Mouse (Mus musculus): ENCODE results near the gene Themis.

Gene Themis

DNA sequence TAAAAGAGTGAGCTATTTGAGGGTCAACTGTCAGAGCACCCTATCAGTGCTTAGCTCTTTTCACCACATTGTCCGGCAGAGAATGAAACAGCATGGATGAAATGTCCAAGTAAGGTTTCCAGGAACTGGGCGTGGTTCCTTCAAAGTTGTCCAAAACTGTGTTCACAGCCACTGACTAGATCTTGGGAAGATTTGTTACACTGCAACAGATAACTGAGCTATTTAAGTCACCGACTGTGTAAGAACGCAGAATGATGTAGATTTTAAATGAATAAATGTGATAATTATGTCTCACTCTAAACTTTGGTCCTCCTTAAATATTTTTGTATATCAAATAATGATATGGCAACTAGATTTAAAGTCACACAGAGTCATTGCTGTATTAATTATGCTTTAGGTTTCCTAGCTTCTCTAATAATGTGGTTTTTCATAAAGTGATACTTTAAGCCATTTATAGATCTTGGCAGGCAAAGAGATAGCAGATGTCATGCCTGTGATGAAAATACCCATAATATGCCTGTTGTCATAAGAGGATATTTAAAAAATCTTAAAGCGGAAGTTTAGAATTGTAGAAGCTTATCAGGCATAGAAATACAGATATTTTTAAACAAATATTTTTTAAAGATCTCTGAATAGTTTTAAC is 143.9 kb downstream of the Themis start:
- no peak for DNase-seq

DNA sequence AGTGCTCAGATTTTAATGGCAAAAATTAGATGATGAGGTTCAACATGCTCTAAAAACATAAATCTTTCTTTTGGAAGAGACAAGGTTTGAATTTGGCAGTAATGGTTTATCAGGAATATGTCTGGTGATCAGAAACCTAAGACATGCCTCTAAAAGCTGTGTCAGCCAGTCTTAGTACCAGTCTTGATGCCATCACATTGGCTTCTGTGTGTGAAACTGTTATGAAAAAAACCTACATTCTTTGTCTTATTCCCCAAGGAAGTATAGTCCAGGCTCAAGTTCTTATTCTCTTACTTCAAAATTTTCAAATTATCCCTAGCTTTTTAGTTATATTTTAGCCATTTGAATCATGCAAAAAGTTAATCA is 144.4 kb downstream of the Themis start:
- no peak for DNase-seq

DNA sequence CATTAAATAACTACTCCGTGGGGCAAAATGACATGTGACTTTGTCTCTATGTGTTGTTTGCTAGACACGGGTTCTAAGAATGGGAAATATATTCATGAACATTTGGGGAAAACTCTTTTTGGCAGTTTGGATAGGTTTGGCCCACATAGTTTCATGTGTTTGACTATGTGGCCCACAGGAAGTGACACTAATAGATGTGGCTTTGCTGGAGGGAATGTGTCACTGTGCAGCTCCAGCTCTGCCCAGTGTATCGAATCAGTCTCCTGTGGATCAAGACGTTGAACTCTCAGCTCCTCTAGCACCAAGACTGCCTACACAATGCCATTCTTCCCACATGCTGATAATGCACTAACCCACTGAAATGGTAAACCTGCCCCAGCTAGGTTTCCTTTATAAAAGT is 148.0 kb downstream of the Themis start:
- DNase-seq = no peak

GRCm38 (mm10) chr10:28822320-28822719 is 154.2 kb downstream of the Themis start:
- no peak for DNase-seq

DNA sequence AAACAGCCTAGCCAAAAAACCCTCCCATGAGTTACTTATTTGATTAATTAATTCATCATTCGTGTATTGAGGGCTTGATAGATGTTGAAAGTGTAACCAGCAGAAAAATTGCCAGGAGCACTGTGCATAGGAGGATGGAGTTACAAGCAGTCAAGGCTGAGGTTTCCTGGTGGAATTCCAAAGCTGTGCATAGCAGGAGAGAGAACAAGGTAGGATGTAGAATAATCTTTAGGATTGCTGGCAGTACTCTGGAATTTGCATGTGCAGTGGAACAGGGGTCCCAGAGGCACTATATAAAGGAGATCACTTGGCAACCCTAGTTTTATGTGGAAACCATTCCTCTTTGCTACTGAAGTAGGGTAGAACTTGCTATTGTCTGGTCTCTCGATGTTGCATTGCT is 174.4 kb downstream of the Themis start:
- no peak for DNase-seq

DNA sequence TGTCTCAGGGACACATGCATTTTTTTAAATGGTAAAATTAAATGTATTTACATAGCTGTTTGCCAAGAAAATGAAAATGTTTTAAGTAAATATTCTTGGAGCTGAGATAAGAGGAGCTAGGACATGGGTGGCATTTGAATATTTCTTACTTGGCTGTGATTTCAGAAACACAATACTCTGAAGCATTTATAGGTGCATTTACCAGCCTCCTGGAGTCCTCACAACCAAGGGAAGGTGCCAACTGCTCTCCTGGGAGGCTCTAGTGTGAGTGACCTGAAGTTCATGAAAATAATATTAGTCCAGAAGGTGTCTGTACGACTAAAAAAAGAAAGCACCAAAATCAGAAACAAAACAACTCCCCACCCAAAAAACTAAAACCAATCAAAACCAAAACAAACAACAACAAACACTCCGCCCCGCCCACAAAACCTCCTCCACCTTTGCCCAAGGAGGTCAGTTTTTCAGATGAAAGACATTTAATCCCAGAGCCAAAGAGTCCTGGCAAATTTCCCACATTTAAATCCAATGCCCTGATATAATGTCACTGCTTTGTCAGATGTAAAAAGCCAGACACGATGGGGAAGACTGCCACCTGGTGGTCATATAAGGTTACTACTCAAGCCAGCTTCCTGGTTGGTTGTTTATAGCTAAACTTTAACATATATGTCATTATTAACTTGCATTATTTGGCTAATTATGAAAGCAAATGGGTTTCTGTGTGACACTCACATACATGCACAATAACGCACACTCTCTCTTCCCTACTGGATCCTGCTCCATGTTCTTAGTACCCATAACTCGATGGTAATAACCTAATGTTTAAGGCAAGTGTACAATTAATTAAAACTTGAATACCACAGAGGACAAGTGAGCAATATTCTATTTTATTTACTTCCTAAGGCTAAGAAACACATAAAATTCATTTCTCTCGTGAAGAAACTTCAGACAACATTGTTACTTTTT is 175.9 kb downstream of the Themis start:
- DNase-seq = peak; percentile 51

- no peak for DNase-seq
Observed at GRCm38 (mm10) chr10:28856154-28856553, 188.0 kb downstream of the Themis start.

DNA sequence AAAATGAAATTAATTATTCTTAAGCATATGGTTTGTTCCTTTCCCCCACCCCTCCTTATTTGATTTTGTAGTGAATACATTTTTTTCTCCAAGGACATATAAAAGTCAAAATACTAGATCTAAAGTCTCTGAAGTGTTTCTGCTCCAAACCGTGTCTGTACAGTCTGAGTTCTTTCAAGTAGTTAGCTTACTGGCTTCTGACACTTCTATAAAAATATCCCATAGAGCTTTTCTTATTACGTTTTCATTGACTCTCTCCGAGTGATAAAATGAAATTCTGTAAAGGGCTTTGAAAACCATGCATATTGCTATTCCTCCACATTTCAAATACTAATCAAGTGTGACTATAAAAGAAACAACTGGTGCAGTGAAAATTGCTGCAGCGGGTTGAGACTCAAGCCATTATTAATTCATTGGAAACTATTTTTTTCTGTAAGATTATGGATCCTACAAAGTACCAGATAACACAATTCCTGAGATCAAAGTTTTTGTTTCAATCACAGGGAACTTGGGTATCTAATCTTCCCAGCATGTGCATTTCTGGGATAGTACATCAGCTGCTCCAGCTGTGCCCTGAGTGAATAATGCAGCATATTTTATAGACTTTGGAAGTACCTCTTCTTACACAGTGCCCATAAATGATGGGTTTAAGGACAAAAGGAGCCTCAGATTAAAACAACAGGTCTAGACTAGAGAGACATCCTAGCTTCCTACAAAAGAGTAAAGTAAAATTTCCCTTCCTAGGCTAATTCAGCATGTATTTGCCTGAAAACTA is 202.6 kb downstream of the Themis start:
- DNase-seq = no peak

DNA sequence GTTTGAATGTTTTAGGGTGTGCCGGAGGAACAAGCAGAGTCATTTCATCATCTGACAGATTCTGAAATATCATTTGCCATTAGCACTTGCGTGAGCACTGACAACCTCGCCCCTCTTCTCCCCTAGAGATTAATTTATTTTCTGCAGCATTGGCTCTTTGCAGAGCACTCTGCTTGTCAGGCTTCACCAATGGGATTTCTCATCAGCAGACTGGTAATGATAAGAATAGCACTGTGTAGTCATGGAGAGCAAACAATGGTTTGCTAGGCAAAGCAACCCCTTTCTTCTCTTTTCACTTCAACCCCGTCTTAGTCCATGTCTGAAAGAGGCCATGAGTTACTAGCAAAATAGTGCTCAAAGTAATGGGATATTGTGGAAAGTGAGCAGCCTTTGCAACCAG is 206.4 kb downstream of the Themis start:
- no peak for DNase-seq

- no peak for DNase-seq
Observed at GRCm38 (mm10) chr10:28887643-28888042, 219.5 kb downstream of the Themis start.

- DNase-seq = no peak
Observed at GRCm38 (mm10) chr10:28890886-28891285, 222.7 kb downstream of the Themis start.

DNA sequence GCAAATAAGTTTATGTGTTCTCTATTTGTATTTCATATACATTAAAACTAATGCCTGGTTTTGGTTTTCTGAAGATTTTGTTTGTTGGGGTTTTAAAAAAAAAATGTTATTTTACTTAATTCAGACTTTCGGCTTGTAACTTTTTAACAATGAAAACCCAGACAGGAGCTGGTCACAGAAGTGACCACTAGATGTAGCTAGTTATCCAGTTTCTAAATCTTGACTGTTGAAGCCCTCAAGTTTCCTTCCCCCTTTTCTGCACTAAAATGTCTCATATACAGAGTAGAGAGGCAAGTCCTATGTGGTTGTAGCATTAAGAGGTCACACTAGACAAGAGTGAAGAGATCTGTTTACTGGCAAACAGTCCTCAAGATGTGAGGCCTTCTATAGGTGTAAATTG is 230.2 kb downstream of the Themis start:
- DNase-seq = no peak
